Mouse (Mus musculus): ENCODE data around the gene Pfdn4. TPM values are rescaled to one million over a fixed set of nuclear protein-coding genes. Genes with fewer than 3 reads are reported as not detected.
A peak's percentile ranks its signal among the peaks of the same experiment; 100 is the strongest.

Pfdn4 gene
- total RNA-seq, 1 experiment from 2014 or later, result 19.4 TPM

DNA sequence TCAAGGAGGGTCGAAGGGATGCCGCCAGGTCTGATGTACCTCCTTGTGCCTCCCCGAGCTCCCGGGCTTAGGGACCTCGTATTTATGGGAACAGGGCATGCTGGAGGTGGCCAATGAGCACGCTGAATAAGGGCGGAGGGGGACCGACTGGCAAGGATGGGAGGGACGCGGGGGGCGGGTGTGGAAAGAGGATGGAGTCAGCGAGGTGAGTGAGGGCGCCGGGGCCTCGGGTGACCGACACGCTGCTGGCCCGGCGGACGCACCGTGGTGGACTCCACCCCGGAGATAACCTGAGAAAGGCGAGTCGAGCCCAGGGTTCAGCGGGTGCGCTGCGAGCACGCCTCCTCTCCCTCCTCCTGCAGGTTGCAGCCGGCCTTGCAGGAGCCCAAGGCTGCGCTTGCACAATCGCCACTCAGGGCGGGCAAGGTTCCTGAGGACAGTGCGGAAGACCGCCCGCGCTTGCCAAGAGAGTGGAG, 901 bp downstream of the Pfdn4 start, which contains the start of gene Cyp24a1:
Gene Cyp24a1 (minus strand): TSS at position 55 of the 476 bp plus-strand sequence.
- DNase-seq, result peak; percentile 89

DNA sequence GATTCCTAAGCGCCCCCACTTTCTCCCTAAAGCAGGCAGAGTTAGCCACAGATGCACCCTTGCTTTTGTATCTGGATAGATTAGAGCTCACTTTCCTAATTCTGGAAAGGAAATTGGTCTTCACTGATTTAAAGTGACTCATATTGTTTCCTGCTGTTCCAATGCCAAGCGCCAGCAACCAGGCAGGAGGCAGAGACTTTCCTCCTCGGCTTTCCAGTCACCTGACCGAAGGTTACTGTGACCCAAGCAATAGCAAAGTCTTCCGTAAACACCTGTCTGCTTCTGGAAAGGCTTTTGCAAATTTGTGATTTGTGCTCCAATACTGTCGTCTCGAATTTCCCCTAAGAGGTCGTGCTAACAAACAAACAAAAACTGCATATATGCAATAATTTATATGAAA, 1.8 kb downstream of the Pfdn4 start:
- DNase-seq, result peak; percentile 11

GRCm38 (mm10) chr2:170503343-170503742, 7.1 kb downstream of the Pfdn4 start:
- peak; percentile 34 for DNase-seq

GRCm38 (mm10) chr2:170503983-170504382, 7.8 kb downstream of the Pfdn4 start:
- DNase-seq, result no peak

DNA sequence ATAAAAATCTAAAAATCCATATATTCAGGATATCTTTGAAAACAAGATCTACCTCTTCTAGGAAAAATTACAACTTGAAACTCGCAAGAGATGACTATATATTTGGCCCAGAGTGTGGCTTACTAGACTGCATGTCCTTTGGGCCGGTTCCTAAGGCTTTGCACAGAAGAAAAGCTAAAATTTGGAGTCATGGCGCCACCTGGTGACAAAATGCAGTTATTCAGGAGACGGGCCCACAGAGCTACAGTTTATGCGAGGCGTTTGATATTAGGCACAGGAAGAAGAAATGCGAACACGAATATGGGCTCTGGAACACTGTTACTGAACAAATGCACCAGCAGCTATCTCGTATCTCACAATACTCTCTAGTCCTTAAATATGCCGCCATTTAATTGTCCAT, 11.5 kb downstream of the Pfdn4 start:
- DNase-seq, result peak; percentile 84

DNA sequence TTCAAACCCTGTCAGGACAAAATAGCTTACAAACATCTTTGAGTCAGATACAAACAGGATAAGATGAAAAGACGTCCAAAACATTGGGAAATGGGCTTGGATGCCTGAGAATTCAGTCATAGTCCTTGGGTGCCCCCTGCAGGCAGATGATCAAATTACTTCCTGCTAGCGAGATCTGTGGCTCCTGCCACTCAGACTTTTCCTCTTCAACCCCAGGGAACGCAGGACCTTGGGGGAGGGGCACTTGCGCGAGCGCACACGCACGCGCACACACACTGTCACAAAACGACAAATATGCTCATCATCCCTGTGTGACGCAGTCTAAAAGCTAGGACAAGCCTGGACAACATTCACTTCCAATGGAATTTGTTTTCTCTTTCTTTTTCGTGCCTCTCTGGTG, 12.6 kb downstream of the Pfdn4 start:
- DNase-seq, result peak; percentile 93

DNA sequence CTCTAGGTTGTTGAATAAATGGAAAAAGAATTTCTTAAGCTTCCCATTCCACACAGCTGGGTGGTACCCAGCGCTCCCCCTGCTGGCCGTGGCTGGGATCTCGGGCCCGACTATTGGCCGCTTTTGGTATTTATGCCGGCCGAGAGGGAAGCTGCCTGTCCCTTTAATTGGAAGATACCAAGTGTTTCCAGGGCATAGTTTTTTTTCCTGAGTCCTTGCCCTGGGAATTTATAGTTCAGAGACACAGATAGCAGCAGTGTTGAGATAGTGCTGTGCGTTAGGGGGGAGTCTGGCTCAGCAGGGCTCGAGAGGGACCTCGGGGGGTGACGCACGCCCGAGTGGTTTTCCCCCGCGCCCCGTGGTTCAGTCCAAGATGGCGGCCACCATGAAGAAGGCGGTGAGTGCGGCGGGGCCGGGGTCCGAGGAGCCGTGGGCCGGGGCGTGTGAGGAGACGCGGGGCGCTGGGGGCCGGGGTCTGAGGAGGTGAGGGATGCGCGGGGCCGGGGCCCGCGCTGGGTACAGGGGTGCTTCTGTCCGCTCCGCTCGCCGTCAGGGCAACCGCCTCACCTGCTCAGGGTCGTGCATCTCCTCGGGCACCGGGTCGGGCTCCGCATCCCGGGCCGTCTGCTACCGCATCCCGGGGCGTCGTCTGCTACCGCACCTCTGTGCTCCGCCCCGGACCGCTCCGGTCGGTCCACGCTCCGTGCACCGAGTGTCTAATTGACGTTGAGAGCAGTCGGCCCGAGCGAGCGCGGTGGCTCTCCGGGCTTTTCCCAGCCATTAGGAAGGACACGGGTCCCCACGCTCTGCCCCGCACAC, 15.1 kb downstream of the Pfdn4 start:
- DNase-seq, result peak; percentile 93

GRCm38 (mm10) chr2:170513756-170514155, 17.5 kb downstream of the Pfdn4 start:
- DNase-seq, result no peak

GRCm38 (mm10) chr2:170520321-170520971, 24.2 kb downstream of the Pfdn4 start:
- peak; percentile 64 for DNase-seq

DNA sequence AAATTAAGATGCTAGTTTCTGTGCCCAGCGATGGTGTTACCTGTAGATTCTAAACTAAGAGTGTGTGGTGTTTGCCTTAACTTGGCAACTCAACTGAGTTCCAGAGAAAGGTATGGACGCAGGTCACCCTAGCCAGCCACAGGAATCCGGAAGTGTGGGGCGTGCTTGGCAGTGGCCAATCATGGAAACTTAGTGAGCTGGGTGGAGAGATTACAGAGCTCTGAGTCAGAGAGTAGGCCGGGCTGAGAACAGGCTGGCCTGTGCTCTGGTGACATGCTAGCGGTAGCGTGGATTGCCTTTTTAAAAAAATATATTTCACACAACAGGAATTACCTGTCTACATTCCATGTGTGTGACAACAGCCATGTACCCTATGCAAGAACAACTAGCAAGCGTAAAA, 30.3 kb downstream of the Pfdn4 start:
- DNase-seq, result no peak

DNA sequence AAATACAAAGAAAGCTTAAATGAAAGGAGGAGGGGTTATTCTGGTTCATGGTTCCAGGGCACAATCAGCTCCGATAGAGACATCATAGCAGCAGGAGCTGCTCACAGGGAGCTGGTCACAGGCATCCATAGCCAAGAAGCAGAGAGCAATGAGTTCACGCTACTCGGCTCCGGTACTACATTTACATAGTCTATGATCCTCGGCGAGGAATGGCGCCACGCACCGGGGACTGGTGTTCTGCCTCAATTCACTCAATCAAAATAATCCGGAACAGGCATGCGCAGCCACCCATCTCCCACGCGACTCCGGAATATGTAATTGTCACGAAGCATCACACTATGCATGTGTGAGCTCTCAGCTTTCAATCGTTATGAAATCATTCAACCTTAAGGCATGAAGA, 31.8 kb downstream of the Pfdn4 start:
- DNase-seq, result no peak

- DNase-seq, result no peak
These were observed 33.5 kb downstream of the Pfdn4 start for GRCm38 (mm10) chr2:170529766-170530165.

GRCm38 (mm10) chr2:170530256-170530655, 34.0 kb downstream of the Pfdn4 start:
- no peak for DNase-seq

- no peak for DNase-seq
These were observed 38.0 kb downstream of the Pfdn4 start for GRCm38 (mm10) chr2:170534116-170534802.

DNA sequence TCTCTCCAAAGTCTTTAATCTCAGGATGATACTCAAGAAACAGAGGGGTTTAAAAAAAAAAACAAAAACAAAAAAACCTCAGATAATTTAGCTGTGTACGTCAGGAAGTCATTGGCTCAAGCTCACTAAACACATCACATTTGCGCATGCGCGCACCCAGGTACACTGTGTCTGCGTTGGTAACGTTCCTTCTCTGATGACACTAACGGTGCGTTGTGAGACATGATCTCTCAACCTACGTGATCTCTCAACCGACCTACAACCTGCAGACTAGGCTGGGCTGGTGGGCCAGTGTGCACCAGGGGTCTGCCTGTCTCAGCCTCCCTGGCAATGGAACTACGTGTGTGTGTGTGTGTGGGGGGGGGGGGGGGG, 38.6 kb downstream of the Pfdn4 start:
- no peak for DNase-seq

- DNase-seq, result no peak
These were observed 39.6 kb downstream of the Pfdn4 start for GRCm38 (mm10) chr2:170535841-170536240.

GRCm38 (mm10) chr2:170539211-170539610, 43.0 kb downstream of the Pfdn4 start:
- DNase-seq, result no peak

- no peak for DNase-seq
These were observed 47.4 kb downstream of the Pfdn4 start for GRCm38 (mm10) chr2:170543625-170544024.

GRCm38 (mm10) chr2:170544159-170544558, 47.9 kb downstream of the Pfdn4 start:
- no peak for DNase-seq

DNA sequence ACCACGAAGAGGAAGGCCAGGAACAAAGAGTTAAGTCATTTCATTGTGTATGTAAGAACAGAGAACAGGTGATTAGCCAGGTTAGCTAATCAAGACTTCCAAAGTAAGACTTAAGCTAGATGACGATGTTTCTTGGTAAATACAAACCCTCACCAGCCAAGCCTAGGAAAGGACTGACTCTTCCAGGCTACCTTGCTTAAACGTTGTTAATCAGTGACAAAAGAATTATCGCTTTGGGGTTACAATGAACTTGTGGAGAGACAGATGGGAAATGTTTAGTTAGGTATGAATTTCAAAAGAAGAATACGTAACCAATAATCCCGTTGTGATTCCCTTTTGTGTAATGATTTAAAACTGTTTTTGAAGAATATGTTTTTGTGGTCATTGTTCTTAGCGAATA, 48.7 kb downstream of the Pfdn4 start:
- DNase-seq, result no peak

- no peak for DNase-seq
These were observed 49.5 kb downstream of the Pfdn4 start for GRCm38 (mm10) chr2:170545745-170546144.

DNA sequence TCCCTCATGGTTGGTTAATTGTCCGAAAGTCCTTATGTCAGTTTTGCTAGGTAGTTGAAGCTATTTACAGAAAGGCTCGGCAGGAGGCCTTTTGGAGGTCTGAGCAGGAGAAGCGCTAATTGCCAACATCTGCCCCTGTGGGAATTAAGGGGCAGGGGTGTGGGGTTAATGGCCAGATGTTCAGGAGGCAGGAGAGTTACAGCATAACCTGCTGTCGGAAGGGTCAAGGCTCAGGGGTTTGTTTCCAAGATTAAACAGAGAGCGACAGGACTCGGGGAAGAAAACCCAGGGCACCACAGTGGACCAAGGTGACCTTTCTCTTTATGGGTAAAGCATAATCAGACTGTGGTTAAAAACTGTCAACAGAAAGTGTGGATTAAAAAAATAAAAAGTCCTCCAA, 51.3 kb downstream of the Pfdn4 start:
- DNase-seq, result no peak

GRCm38 (mm10) chr2:170548046-170548445, 51.8 kb downstream of the Pfdn4 start:
- DNase-seq, result no peak

All from adrenal gland, postnatal 14 days (tissue).